Mouse (Mus musculus) inflammation-experienced regulatory T-cells (primary cell): ENCODE data around the gene Them5. TPM values are rescaled to one million over a fixed set of nuclear protein-coding genes. Genes with fewer than 3 reads are reported as not detected.

Experiments used
- polyA plus RNA-seq, 2 experiments: library from polyadenylated mRNA; unstranded; fragments of 100-300 nt; shearing (Covaris generic); gene quantifications; one replicate each; pipeline ENCODE4 v1.2.1; 2017

The Them5 gene
- not detected for polyA plus RNA-seq

DNA sequence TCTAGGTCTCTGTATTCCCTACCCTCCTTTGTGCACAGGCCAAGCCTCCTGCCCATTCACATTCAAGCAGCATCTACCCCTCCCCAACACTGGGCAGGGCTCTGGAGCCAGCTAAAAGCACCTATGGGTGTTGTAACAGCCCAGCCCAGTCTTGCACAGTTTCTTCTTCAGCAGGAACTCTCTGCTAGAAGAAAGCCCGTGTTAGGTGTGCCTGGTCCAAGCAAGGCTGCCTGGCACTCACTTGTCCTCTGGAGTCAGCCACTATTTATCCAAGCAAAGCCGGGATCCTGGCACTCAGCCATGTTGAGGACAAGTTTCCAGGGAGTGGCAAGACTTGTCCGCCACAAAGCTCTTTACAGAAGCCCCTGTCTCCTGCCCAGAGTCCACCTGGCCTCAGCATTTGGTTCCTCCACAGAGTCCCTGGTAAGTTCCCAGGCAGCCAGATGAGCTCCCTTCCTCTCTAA is at the start of gene Them5:
Gene Them5, plus strand, starts transcription at position 141 of the 464 bp plus-strand sequence.

DNA sequence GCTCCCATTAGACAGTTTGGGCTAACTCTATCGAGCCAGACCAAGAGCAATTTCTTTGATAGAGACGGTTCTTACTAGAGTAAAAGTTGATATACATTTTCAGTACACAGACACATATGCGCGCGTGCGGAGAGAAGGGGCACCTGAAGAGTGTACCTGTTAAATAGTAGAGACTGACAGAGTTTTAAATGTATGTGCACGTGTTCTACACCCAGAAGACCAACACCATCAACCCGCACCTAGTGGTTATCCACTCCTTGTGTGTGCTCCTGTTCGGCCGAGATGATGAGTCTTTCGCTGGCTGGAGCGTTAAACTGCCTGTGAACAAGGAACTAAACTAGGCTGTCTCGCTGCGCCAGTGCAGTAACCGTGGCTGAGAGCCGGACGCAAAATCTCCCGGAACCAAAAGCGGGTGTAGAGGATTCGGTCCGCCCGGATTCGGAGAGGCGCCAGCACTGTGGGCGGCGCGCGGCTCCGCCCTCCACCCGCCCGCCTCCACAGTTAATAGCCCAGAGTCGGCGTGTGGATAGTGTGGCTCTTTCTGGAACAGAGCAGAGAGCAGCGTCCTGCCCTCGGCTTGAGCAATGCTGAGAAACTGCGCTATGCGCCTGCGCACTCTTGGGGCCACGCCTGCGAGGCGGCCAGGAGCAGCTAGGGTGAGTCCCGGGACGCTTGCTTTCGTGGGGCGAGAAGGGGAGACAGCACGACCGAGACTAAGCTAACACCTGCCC is 32.1 kb upstream of the Them5 start, which contains the start of gene Them4:
Gene Them4, plus strand, starts transcription at position 457 of the 731 bp plus-strand sequence.

DNA sequence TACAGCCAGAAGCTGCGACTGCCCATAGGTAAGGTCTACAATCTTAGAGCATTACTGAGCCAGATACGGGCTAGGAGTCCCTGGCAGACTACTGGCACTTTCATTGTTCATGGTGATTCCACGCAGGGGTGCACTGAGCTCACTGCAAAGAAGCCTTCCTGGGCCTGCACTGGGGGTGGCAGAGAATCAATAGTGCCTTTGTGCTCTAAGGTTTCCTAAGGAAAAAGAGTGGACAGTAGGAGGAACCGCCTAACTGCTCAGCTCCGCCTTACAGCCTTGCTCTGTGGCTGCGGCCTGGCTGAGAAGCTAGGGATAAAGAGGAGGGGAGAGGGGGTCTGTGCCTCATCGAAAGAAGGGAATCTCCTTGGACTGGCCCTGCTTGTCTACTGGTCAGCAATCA is 20.2 kb downstream of the Them5 start, which contains the start of gene C2cd4d:
Gene C2cd4d, plus strand, starts transcription at position 301 of the 400 bp plus-strand sequence.

DNA sequence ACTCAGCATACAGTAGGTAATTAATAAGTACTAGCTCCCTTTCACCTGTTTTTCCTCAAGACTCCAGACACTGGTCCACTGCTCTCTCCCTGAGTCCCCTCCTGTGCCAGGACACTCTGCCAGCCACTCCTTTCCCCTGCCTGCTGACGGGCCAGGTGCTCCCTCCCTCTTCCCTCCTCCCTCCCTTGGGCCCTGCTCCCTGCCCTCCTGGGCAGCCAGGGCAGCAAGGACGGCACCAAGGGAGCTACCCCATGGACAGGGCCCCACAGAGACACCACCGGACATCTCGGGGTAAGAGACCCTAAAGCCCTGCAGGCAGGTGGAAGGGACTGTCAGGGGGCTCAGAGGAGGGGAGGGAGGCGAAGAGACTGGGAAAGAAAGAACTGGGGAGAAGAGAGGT is 30.7 kb downstream of the Them5 start, which contains the start of gene Rorc:
Gene Rorc, plus strand, starts transcription at position 154 of the 400 bp plus-strand sequence.

Other genes starting within 250 kb of the Them5 start
- under 1 TPM in 1 of 2 experiments, not detected in 1; 0.75 TPM for gene Gm10696, start 163.9 kb upstream of the Them5 start, polyA plus RNA-seq
- gene Gm5286, start 145.4 kb upstream of the Them5 start, polyA plus RNA-seq: not detected
- gene Gm4778, start 78.1 kb upstream of the Them5 start, polyA plus RNA-seq: not detected
- 1 to 10 TPM; 7.5 to 8.9 TPM for gene Them4, start 32.0 kb upstream of the Them5 start, polyA plus RNA-seq
- gene C2cd4d, start 20.3 kb downstream of the Them5 start, polyA plus RNA-seq: not detected
- gene Rorc, start 30.7 kb downstream of the Them5 start, polyA plus RNA-seq: 1 to 10 TPM; 1.8 to 4.6 TPM
- gene Lingo4, start 56.4 kb downstream of the Them5 start, polyA plus RNA-seq: under 1 TPM; 0.40 to 0.45 TPM
- gene Tdrkh, start 71.2 kb downstream of the Them5 start, polyA plus RNA-seq: 1 to 10 TPM; 5.4 to 9.4 TPM
- 10 to 100 TPM; 58.1 to 61.6 TPM for gene Mrpl9, start 101.2 kb downstream of the Them5 start, polyA plus RNA-seq
- 1 to 10 TPM; 1.6 to 6.3 TPM for gene Oaz3, start 101.8 kb downstream of the Them5 start, polyA plus RNA-seq
- 1 to 10 TPM; 1.8 to 6.0 TPM for gene Celf3, start 136.2 kb downstream of the Them5 start, polyA plus RNA-seq
- 1 to 10 TPM in 1 of 2 experiments, under 1 TPM in 1; 0.47 to 2.2 TPM for gene Riiad1, start 138.2 kb downstream of the Them5 start, polyA plus RNA-seq
- gene Snx27, start 240.6 kb downstream of the Them5 start, polyA plus RNA-seq: 10 to 100 TPM; 18.4 to 22.1 TPM